Mouse (Mus musculus) erythroblast, adult 5-6 weeks (primary cell): Measurements from ENCODE around the gene Mtch2. TPM values are rescaled to one million over a fixed set of nuclear protein-coding genes. Genes with fewer than 3 reads are reported as not detected.

Source experiments
- ATAC-seq: replicated peaks from 2 replicates; pipeline ENCODE4 v1.8.0; 2016; ENCODE audit warnings: moderate number of reproducible peaks, mild to moderate bottlenecking, moderate TSS enrichment, inconsistent platforms; ENCODE audit not compliant: poor library complexity, low FRiP score, severe bottlenecking
- total RNA-seq, 2 experiments: library from RNA; stranded (forward) in 1 of 2; stranded (reverse) in 1 of 2; fragments of 150-400 nt in 1 of 2; fragments of 200-764, 138-1000 nt in 1 of 2; gene quantifications; 2 replicates each; pipeline versions ENCODE4 v1.2.3 to v1.2.4; 2015 to 2017; ENCODE audit warnings: low replicate concordance in 2 of 2

Gene Mtch2
- total RNA-seq, 2 experiments from 2014 or later = 37.7 to 61.7 TPM

DNA sequence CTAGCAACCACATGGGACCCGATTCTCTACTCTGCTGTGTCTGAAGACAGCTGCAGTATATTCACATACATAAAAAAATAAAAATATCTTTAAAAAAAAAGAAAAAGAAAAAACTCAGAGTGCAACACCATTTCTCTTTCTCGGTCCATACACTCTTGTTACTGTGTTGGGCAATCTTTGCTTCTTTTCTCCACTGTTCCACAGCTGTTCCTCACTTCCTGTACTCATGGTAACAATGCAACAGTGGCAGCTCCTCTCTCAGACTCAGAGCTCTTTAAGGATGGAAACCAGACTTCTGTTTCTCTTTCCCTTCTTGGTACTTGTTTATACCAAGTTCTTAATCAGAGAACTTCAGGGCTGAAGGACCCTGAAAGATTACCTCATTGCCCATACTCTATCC lies 56.4 kb downstream of the Mtch2 start:
- no peak for ATAC-seq

DNA sequence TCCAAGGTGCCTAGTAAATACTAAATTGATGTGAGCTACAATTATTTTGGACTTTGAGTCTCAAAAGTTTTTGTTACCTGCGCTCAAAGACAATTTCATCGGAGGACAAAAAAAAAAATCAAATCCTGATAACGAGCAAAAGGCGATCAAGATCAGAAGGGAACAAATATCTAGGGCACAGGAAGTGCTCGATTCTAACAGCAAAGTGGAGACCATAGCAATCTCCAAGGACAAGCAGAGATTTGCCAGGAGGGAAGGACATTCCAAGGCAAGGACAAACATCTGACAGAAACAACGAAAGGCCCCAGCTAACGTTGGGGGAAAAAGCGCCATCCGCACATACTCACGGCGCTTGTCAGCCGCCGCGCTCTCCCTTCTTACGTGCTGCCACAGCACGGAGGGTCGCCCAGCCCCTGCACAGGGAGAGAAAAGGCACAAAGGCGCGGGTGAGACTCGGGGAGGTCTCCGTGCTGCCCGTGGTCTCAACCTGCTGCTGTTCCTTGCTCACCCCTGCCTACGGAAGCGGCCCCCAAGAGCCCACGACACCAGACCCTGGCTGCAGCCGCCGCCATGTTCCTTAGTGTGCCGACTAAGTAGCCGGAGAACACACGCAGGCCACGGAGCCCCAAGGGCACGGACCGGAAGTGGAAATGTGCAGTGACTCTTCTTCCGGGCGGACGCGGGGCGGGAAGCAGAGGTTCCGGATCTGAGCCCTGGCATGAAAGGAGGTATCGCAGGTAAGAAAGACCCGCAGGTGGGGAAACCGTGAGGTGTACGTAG lies 57.3 kb downstream of the Mtch2 start, which contains the start of the genes Kbtbd4 and Ndufs3:
TSS of gene Kbtbd4 (plus strand) at position 665 of the 780 bp plus-strand sequence.
TSS of gene Ndufs3 (minus strand) at position 752 of the 780 bp plus-strand sequence.
- peak; percentile 99 for ATAC-seq

DNA sequence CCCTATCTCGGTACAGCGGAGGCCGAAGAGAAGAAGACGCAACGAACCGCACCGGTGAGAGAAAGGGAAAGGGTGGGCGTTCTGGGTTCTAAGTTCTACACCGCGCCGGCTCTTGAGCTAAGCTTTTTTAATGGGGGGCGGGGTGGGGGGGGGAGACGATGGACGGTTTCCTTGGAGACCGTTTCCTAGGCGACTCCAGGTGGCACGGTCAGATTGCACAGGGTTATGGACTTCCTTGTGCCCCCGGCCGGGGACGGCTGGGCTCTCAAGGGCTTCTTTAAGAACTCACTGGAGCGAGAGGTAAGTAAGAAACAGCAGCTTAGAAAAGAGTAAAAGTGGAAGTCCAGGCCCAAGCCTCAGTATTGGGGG lies 57.9 kb downstream of the Mtch2 start:
- ATAC-seq = peak; percentile 19; the same call in 1 of the 2 replicates

- no peak for ATAC-seq
Measured at GRCm38 (mm10) chr2:90906721-90907120, 59.8 kb downstream of the Mtch2 start.

GRCm38 (mm10) chr2:90910861-90911260 lies 63.9 kb downstream of the Mtch2 start:
- ATAC-seq = no peak

DNA sequence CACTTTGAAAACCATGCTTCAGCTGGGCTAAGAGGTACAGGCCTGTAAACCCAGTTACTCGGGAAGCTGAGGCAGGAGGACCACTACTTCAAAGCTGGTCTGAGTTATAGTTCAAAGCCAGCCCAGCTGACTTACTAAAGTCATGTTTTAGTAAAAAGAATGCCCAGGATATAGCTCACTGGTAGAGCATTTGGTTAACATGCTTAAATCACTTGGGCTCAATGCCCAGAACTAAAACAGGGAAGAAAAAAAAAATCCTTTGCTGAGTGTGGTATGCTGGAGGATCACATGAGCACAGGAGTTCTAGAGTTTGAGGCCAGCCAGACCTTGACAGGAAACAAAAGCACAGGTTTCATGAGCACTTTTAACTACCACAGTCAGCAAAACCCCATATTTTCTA lies 64.7 kb downstream of the Mtch2 start:
- no peak for ATAC-seq

- no peak for ATAC-seq
Measured at GRCm38 (mm10) chr2:90913671-90914070, 66.7 kb downstream of the Mtch2 start.

DNA sequence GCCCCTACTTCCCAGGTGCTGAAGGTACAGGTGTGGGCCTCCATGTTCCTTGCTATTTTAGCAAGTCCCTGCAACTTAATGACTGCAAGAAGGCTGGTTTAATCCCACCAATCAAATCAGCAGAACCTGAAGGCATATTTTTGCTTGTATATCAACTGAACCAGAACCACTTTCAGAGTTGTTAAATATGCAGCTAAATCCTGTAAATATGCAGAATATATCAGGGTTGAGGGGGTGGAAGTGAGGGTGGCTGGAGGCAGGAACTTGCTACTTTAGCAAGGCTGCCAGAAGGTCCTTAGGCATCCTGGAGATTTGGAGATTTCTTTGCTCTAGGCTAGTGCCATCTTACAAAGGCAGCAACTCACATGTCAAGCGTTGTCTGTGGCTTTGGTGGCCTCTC lies 68.6 kb downstream of the Mtch2 start:
- ATAC-seq = no peak

Other genes with a start within 250 kb of the Mtch2 start
- gene Nup160, start 169.9 kb upstream of the Mtch2 start, total RNA-seq (2015; ENCODE audit: low replicate concordance) = 23.6 and 64.4 TPM in 2 replicates
- 23.7 and 37.6 TPM in 2 replicates for gene Nup160, start 169.9 kb upstream of the Mtch2 start, total RNA-seq (2017; ENCODE audit: low replicate concordance)
- 51.0 and 63.2 TPM in 2 replicates for gene Fnbp4, start 101.8 kb upstream of the Mtch2 start, total RNA-seq (2015; ENCODE audit: low replicate concordance)
- 135 and 192 TPM in 2 replicates for gene Fnbp4, start 101.8 kb upstream of the Mtch2 start, total RNA-seq (2017; ENCODE audit: low replicate concordance)
- not detected in 2 replicates for gene Agbl2, start 64.4 kb upstream of the Mtch2 start, total RNA-seq (2015; ENCODE audit: low replicate concordance)
- not detected in 2 replicates for gene Agbl2, start 64.4 kb upstream of the Mtch2 start, total RNA-seq (2017; ENCODE audit: low replicate concordance)
- not detected in 2 replicates for gene C1qtnf4, start 38.7 kb downstream of the Mtch2 start, total RNA-seq (2015; ENCODE audit: low replicate concordance)
- not detected in 2 replicates for gene C1qtnf4, start 38.7 kb downstream of the Mtch2 start, total RNA-seq (2017; ENCODE audit: low replicate concordance)
- 1.7 and 5.8 TPM in 2 replicates for gene Kbtbd4, start 57.6 kb downstream of the Mtch2 start, total RNA-seq (2015; ENCODE audit: low replicate concordance)
- gene Kbtbd4, start 57.6 kb downstream of the Mtch2 start, total RNA-seq (2017; ENCODE audit: low replicate concordance) = 2.8 TPM in 2 replicates
- 36.2 and 37.3 TPM in 2 replicates for gene Ndufs3, start 57.7 kb downstream of the Mtch2 start, total RNA-seq (2015; ENCODE audit: low replicate concordance)
- gene Ndufs3, start 57.7 kb downstream of the Mtch2 start, total RNA-seq (2017; ENCODE audit: low replicate concordance) = 28.0 and 29.0 TPM in 2 replicates
- gene Celf1, start 93.2 kb downstream of the Mtch2 start, total RNA-seq (2015; ENCODE audit: low replicate concordance) = 23.8 and 25.4 TPM in 2 replicates
- 31.9 and 38.8 TPM in 2 replicates for gene Celf1, start 93.2 kb downstream of the Mtch2 start, total RNA-seq (2017; ENCODE audit: low replicate concordance)
- not detected in 2 replicates for gene Rapsn, start 188.5 kb downstream of the Mtch2 start, total RNA-seq (2015; ENCODE audit: low replicate concordance)
- not detected in 2 replicates for gene Rapsn, start 188.5 kb downstream of the Mtch2 start, total RNA-seq (2017; ENCODE audit: low replicate concordance)
- 24.8 and 40.8 TPM in 2 replicates for gene Psmc3, start 206.9 kb downstream of the Mtch2 start, total RNA-seq (2015; ENCODE audit: low replicate concordance)
- 76.4 and 132 TPM in 2 replicates for gene Psmc3, start 206.9 kb downstream of the Mtch2 start, total RNA-seq (2017; ENCODE audit: low replicate concordance)
- 6.9 TPM in 1 of 2 replicates, not detected in the other for gene Slc39a13, start 223.3 kb downstream of the Mtch2 start, total RNA-seq (2015; ENCODE audit: low replicate concordance)
- gene Slc39a13, start 223.3 kb downstream of the Mtch2 start, total RNA-seq (2017; ENCODE audit: low replicate concordance) = 0.98 and 4.2 TPM in 2 replicates
- gene Spi1, start 235.2 kb downstream of the Mtch2 start, total RNA-seq (2015; ENCODE audit: low replicate concordance) = 60.5 and 134 TPM in 2 replicates
- 21.6 and 48.5 TPM in 2 replicates for gene Spi1, start 235.2 kb downstream of the Mtch2 start, total RNA-seq (2017; ENCODE audit: low replicate concordance)